Comparison of ENCODE assay signal across 7 mouse cellular contexts in genomic region chr9:100597546-100597945, GRCm38 (mm10). TPM values are rescaled to one million over a fixed set of nuclear protein-coding genes. Genes with fewer than 3 reads are reported as not detected.
A peak's percentile ranks its signal among the peaks of the same experiment; 100 is the strongest.
DNase-seq lines count a peak whose midpoint lies in the region; ATAC-seq and TF ChIP-seq lines count a peak whose summit lies in the region.

Stag1 (plus strand) TSS chr9:100597798.

- TF ChIP-seq CTCF in gastrocnemius, adult 2 months (IDR thresholded peaks at IDR 0.05): no peak

- H3K9ac ChIP-seq in ES-E14 (ENCODE audit: insufficient read depth, low read depth, low read length, poor library complexity, severe bottlenecking): peak within 1 kb of the TSS; percentile 23; the same call in 1 of the 2 replicates
- no peak within 1 kb of the TSS for H3K9ac ChIP-seq in hindbrain, embryonic 15.5 days

- WGBS in hindbrain, embryonic 15.5 days: 95% methylated on average over 8 of the region's 8 CpGs
- WGBS in macrophage (ENCODE audit: missing documents): 96% methylated on average over 8 of the region's 8 CpGs

- peak within 1 kb of the TSS; percentile 35 to 53; a peak in 3 of 4 replicates for H3K4me3 ChIP-seq in ES-E14 (ENCODE audit: insufficient read depth in 1 of 2, low read depth in 1 of 2, low read length in 2 of 2, poor library complexity in 1 of 2, severe bottlenecking in 1 of 2)
- no peak within 1 kb of the TSS for H3K4me3 ChIP-seq in gastrocnemius, adult 2 months
- H3K4me3 ChIP-seq in hindbrain, embryonic 15.5 days: no peak within 1 kb of the TSS
- no peak within 1 kb of the TSS for H3K4me3 ChIP-seq in macrophage (ENCODE audit: inconsistent target)

- intact Hi-C loops in gastrocnemius, adult 2 months (cut with DNase I): no loop called here

- H3K27me3 ChIP-seq in hindbrain, embryonic 15.5 days: no peaks in the 10 kb centered on the region

- no peak within 1 kb of the TSS for H3K4me2 ChIP-seq in hindbrain, embryonic 15.5 days

- in situ Hi-C loops in ES-E14 (cut with MboI; ENCODE audit: low sequenced_read_pairs in 2 of 2, unreplicated experiment in 2 of 2): no loop called here

- H3K79me2 ChIP-seq in macrophage (ENCODE audit: inconsistent target): no peaks in the 10 kb centered on the region

- H3K27ac ChIP-seq in ES-E14 (ENCODE audit: insufficient read depth, low read depth, low read length, poor library complexity, severe bottlenecking) (no peak within 1 kb of the TSS), macrophage (no peak within 1 kb of the TSS)
- no peak within 1 kb of the TSS for H3K27ac ChIP-seq in gastrocnemius, adult 2 months
- H3K27ac ChIP-seq in hindbrain, embryonic 15.5 days (replicated peaks): no peak within 1 kb of the TSS

- ATAC-seq in hindbrain, embryonic 15.5 days (ENCODE audit: low FRiP score, low read depth): no peak

- H3K4me1 ChIP-seq in ES-E14 (ENCODE audit: control insufficient read depth in 2 of 2, insufficient read depth in 2 of 2, low read length in 2 of 2, poor library complexity in 1 of 2): peaks cover 0 to 5% of the 10 kb centered on the region in 2 experiments; a peak in 2 of 4 replicates
- H3K4me1 ChIP-seq in hindbrain, embryonic 15.5 days (replicated peaks): peaks cover 8% of the 10 kb centered on the region

- H3K36me3 ChIP-seq in ES-E14 (ENCODE audit: control insufficient read depth, insufficient read depth, low read length, poor library complexity, severe bottlenecking) (no peaks in the 10 kb centered on the region), macrophage (ENCODE audit: inconsistent target) (no peaks in the 10 kb centered on the region)
- H3K36me3 ChIP-seq in hindbrain, embryonic 15.5 days: no peaks in the 10 kb centered on the region

- no peaks in the 10 kb centered on the region for H3K9me3 ChIP-seq in ES-E14 (ENCODE audit: control insufficient read depth, insufficient read depth, low read depth, low read length)
- no peaks in the 10 kb centered on the region for H3K9me3 ChIP-seq in hindbrain, embryonic 15.5 days

- no peak for DNase-seq in ES-E14 (ENCODE audit: low read depth, low spot score)
- DNase-seq in adrenal gland, adult 2 months: no peak
- no peak for DNase-seq in gastrocnemius, adult 2 months
- DNase-seq in ovary, postnatal 10 days (ENCODE audit: low spot score): no peak
- no peak for DNase-seq in urinary bladder, adult 18-20 months (ENCODE audit: low spot score in 2 of 2)

TF ChIP-seq in ES-E14, 5 proteins besides CTCF, POLR2A, EP300 and RAD21:
- TF ChIP-seq ZC3H11A (IDR thresholded peaks at IDR 0.05; ENCODE audit: borderline replicate concordance, low read depth, low read length) (no peak), HCFC1 (IDR thresholded peaks at IDR 0.05; ENCODE audit: borderline replicate concordance, insufficient read depth, low read length) (no peak), MAFK (IDR thresholded peaks at IDR 0.05; ENCODE audit: insufficient read depth, low read depth, low read length) (no peak), CHD2 (IDR thresholded peaks at IDR 0.05; ENCODE audit: low read depth, low read length) (no peak), ZNF384 (IDR thresholded peaks at IDR 0.05; ENCODE audit: low read depth, low read length) (no peak)

RNA-seq across cellular contexts. Expression of gene Stag1, which starts in this region (rescaled TPM):
- total RNA-seq in ES-E14 (2012; rRNA removed): 34.1 and 47.9 TPM in 2 replicates
- total RNA-seq in adrenal gland, adult 2 months (2021): 10 to 100 TPM; 29.1 to 37.7 TPM
- 1.7 and 2.7 TPM in 2 replicates for polyA plus RNA-seq in adrenal gland, adult 2 months (2012; rRNA removed)
- total RNA-seq in gastrocnemius, adult 2 months (2021): 10 to 100 TPM; 26.1 to 28.4 TPM
- polyA plus RNA-seq in hindbrain, embryonic 15.5 days (2015; fragmentation: Nextera tagmentation; extraction: Ambion mirVana): 28.9 and 30.9 TPM in 2 replicates
- total RNA-seq in macrophage (2018; cell fraction: chromatin; rRNA removed): 100 to 1,000 TPM; 199 to 302 (median 234) TPM
- 10 to 100 TPM; 23.5 to 39.2 (median 30.4) TPM for total RNA-seq in macrophage (2018; cell fraction: cytosol; rRNA removed)
- 100 to 1,000 TPM in 13 of 26 experiments, 10 to 100 TPM in 13; 66.3 to 233 (median 108) TPM for total RNA-seq in macrophage (2018; cell fraction: nucleus; rRNA removed)
- polyA plus RNA-seq in macrophage (2018): 18.0 to 41.6 TPM (median 28.5 TPM) in 3 replicates

Comparison
In these comparisons a context has a peak if more than half of its experiments do, and no peak if none do; other contexts are left out.
1. H3K4me3 ChIP-seq: peak in ES-E14 (2 of 2); none in gastrocnemius, adult 2 months (single experiment), hindbrain, embryonic 15.5 days (single experiment) and macrophage (single experiment).